8 mouse cellular contexts compared by ENCODE assay signal in genomic region chr11:29130385-29131355, GRCm38 (mm10). TPM values are rescaled to one million over a fixed set of nuclear protein-coding genes. Genes with fewer than 3 reads are reported as not detected.
A peak's percentile ranks its signal among the peaks of the same experiment; 100 is the strongest.
DNase-seq lines count a peak whose midpoint lies in the region; ATAC-seq lines count a peak whose summit lies in the region.

Pnpt1 (plus strand) TSS chr11:29130744.

- DNase-seq in adipocyte (ENCODE audit: low spot score): peak; percentile 92
- DNase-seq in embryo, embryonic 10 days (ENCODE audit: low spot score): peak; percentile 97
- peak; percentile 89 for DNase-seq in gastrocnemius, postnatal 10 days
- DNase-seq in induced T-regulatory cell, adult 2 months (ENCODE audit: low read depth): peak; percentile 95
- peak; percentile 77 to 90 for DNase-seq in left cerebral cortex, adult 9 months (ENCODE audit: low spot score in 2 of 2)
- DNase-seq in right cerebral cortex, postnatal 14 days: peak; percentile 88
- DNase-seq in urinary bladder, postnatal 36 days (ENCODE audit: low spot score in 2 of 2): peak; percentile 83 to 93

- peak; percentile 100 for ATAC-seq in megakaryocyte progenitor cell, adult 5-6 weeks (replicated peaks; ENCODE audit: poor library complexity)

RNA-seq across cellular contexts. Expression of gene Pnpt1, which starts in this region (rescaled TPM):
- total RNA-seq in gastrocnemius, postnatal 10 days (2021): 10 to 100 TPM; 17.4 to 17.6 TPM
- total RNA-seq in megakaryocyte progenitor cell, adult 5-6 weeks (2015): 69.5 and 69.8 TPM in 2 replicates
- 51.1 and 66.2 TPM in 2 replicates for total RNA-seq in megakaryocyte progenitor cell, adult 5-6 weeks (2017)

Comparison
In these comparisons a context has a peak if more than half of its experiments do, and no peak if none do; other contexts are left out.
1. Peak in every context shown above with its lines: DNase-seq and ATAC-seq.